Mouse (Mus musculus) hindbrain, embryonic 13.5 days (tissue): ENCODE results near the gene Rassf1. TPM values are rescaled to one million over a fixed set of nuclear protein-coding genes. Genes with fewer than 3 reads are reported as not detected.
A peak's percentile ranks its signal among the peaks of the same experiment; 100 is the strongest.
"Not testable (repeated sequence)": the region's sequence is repeated elsewhere in the genome, so short reads cannot be mapped to it uniquely, and the experiment has no call there.

Experiments
- ATAC-seq: fragments of 200-750 bp; cut with Nextera tagmentation; 2 replicates; pipeline ENCODE4 v1.8.0; 2017; ENCODE audit warnings: moderate TSS enrichment; ENCODE audit not compliant: low FRiP score
- H3K27ac ChIP-seq: fragments of 300-500 bp; sonication (generic); 2 replicates; pipeline ENCODE4 v1.5.1; 2015; ENCODE audit warnings: inconsistent platforms, mild to moderate bottlenecking, moderate library complexity
- H3K27me3 ChIP-seq: fragments of 300-500 bp; sonication (generic); 2 replicates; pipeline ENCODE4 v1.6.1; 2015; ENCODE audit warnings: mild to moderate bottlenecking, inconsistent platforms
- H3K36me3 ChIP-seq: fragments of 300-500 bp; sonication (generic); 2 replicates; pipeline ENCODE4 v1.6.1; 2015; ENCODE audit warnings: mild to moderate bottlenecking, inconsistent platforms
- H3K4me1 ChIP-seq: fragments of 300-500 bp; sonication (generic); replicated peaks from 2 replicates; pipeline ENCODE4 v1.6.1; 2015; ENCODE audit warnings: inconsistent platforms
- H3K4me2 ChIP-seq: fragments of 300-500 bp; sonication (generic); 2 replicates; pipeline ENCODE4 v1.6.1; 2015; ENCODE audit warnings: inconsistent platforms, mild to moderate bottlenecking, moderate library complexity
- H3K4me3 ChIP-seq: fragments of 300-500 bp; sonication (generic); 2 replicates; pipeline ENCODE4 v1.5.1; 2015; ENCODE audit warnings: mild to moderate bottlenecking, inconsistent platforms
- H3K9ac ChIP-seq: fragments of 300-500 bp; sonication (generic); 2 replicates; pipeline ENCODE4 v1.6.1; 2015; ENCODE audit warnings: mild to moderate bottlenecking, inconsistent platforms
- H3K9me3 ChIP-seq: fragments of 300-500 bp; sonication (generic); 2 replicates; pipeline ENCODE4 v1.6.1; 2016; ENCODE audit warnings: inconsistent platforms
- WGBS: fragments of 180-500 bp; shearing (Covaris S2); methylation state at CpG from one replicate; pipeline ENCODE4 v1.1.7; 2015; 5-methylcytosine and 5-hydroxymethylcytosine counted together
- polyA plus RNA-seq: library from polyadenylated mRNA; unstranded; fragments of >200 nt; fragmentation: Nextera tagmentation; extraction: Ambion mirVana; gene quantifications from 2 replicates; pipeline ENCODE4 v1.2.1, GENCODE M21; 2015

The Rassf1 gene
- polyA plus RNA-seq, 1 experiment from 2014 or later = 36.9 TPM

- 25% methylated on average over 23 of the region's 23 CpGs for WGBS
- no peak for ATAC-seq
- H3K36me3 ChIP-seq = no peaks in the 10 kb centered on the region
- peak overlapping the region; percentile 65 for H3K4me2 ChIP-seq
- peak overlapping the region; percentile 40; the same call in 1 of the 2 replicates for H3K4me3 ChIP-seq
- no peak overlapping the region for H3K27ac ChIP-seq
- no peak overlapping the region for H3K9ac ChIP-seq
- H3K27me3 ChIP-seq = peaks cover 53% of the 10 kb centered on the region
- no peaks in the 10 kb centered on the region for H3K9me3 ChIP-seq
- peaks cover 55% of the 10 kb centered on the region for H3K4me1 ChIP-seq
These were observed 751 bp upstream of the Rassf1 start for GRCm38 (mm10) chr9:107550491-107551116.

- Histone ChIP-seq H3K9me3 (no peaks in the 10 kb centered on the region), H3K27ac (no peak overlapping the region), H3K9ac (peak overlapping the region; percentile 70), H3K4me1 (peaks cover 56% of the 10 kb centered on the region), H3K4me3 (peak overlapping the region; percentile 40), H3K36me3 (no peaks in the 10 kb centered on the region), H3K27me3 (peaks cover 53% of the 10 kb centered on the region), H3K4me2 (peak overlapping the region; percentile 65)
- 8% methylated on average over 8 of the region's 8 CpGs for WGBS
- ATAC-seq = no peak
These were observed 568 bp downstream of the Rassf1 start for GRCm38 (mm10) chr9:107551890-107552355.

GRCm38 (mm10) chr9:107552690-107553393, 1.5 kb downstream of the Rassf1 start:
- H3K4me3 ChIP-seq = peak overlapping the region; percentile 72
- peaks cover 53% of the 10 kb centered on the region for H3K27me3 ChIP-seq
- H3K9ac ChIP-seq = peak overlapping the region; percentile 79
- no peak for ATAC-seq
- peak overlapping the region; percentile 90 for H3K4me2 ChIP-seq
- no peaks in the 10 kb centered on the region for H3K9me3 ChIP-seq
- 80% methylated on average over 5 of the region's 5 CpGs for WGBS
- H3K36me3 ChIP-seq = peaks cover 9% of the 10 kb centered on the region
- peaks cover 50% of the 10 kb centered on the region for H3K4me1 ChIP-seq
- no peak overlapping the region for H3K27ac ChIP-seq

GRCm38 (mm10) chr9:107553541-107554318, 2.4 kb downstream of the Rassf1 start:
- peaks cover 18% of the 10 kb centered on the region for H3K36me3 ChIP-seq
- ATAC-seq = peak; percentile 78
- WGBS = 6% methylated on average over 37 of the region's 37 CpGs

GRCm38 (mm10) chr9:107554319-107554825, 3.0 kb downstream of the Rassf1 start:
- H3K36me3 ChIP-seq = peaks cover 24% of the 10 kb centered on the region
- H3K27ac ChIP-seq = peak overlapping the region; percentile 93
- peaks cover 38% of the 10 kb centered on the region for H3K27me3 ChIP-seq
- no peaks in the 10 kb centered on the region for H3K9me3 ChIP-seq
- ATAC-seq = peak; percentile 93
- peak overlapping the region; percentile 72 for H3K4me3 ChIP-seq
- H3K4me1 ChIP-seq = peaks cover 50% of the 10 kb centered on the region
- peak overlapping the region; percentile 93 for H3K9ac ChIP-seq
- H3K4me2 ChIP-seq = peak overlapping the region; percentile 90
- WGBS = 1% methylated on average over 52 of the region's 53 CpGs

More at GRCm38 (mm10) chr9:107553541-107554318, 2.4 kb downstream of the Rassf1 start:
- Histone ChIP-seq H3K9ac (peak overlapping the region; percentile 79), H3K27me3 (peaks cover 44% of the 10 kb centered on the region), H3K27ac (peak overlapping the region; percentile 93), H3K4me2 (peak overlapping the region; percentile 90), H3K9me3 (no peaks in the 10 kb centered on the region), H3K4me1 (peaks cover 50% of the 10 kb centered on the region), H3K4me3 (peak overlapping the region; percentile 72)

- peak overlapping the region; percentile 90 for H3K4me2 ChIP-seq
- H3K27me3 ChIP-seq = peaks cover 31% of the 10 kb centered on the region
- peak overlapping the region; percentile 93 for H3K27ac ChIP-seq
- H3K36me3 ChIP-seq = peaks cover 31% of the 10 kb centered on the region
- H3K4me1 ChIP-seq = peaks cover 50% of the 10 kb centered on the region
- peak overlapping the region; percentile 72 for H3K4me3 ChIP-seq
- 0% methylated on average over 23 of the region's 23 CpGs for WGBS
- H3K9ac ChIP-seq = peak overlapping the region; percentile 93
- ATAC-seq = peak; percentile 37
- no peaks in the 10 kb centered on the region for H3K9me3 ChIP-seq
These were observed 3.7 kb downstream of the Rassf1 start for GRCm38 (mm10) chr9:107555031-107555457.

GRCm38 (mm10) chr9:107555701-107556100, 4.3 kb downstream of the Rassf1 start:
- Histone ChIP-seq H3K9ac (peak overlapping the region; percentile 93), H3K27ac (no peak overlapping the region), H3K4me3 (peak overlapping the region; percentile 72), H3K9me3 (no peaks in the 10 kb centered on the region), H3K36me3 (peaks cover 37% of the 10 kb centered on the region), H3K4me1 (peaks cover 50% of the 10 kb centered on the region), H3K27me3 (peaks cover 24% of the 10 kb centered on the region), H3K4me2 (peak overlapping the region; percentile 90)
- no peak for ATAC-seq
- 47% methylated on average over 2 of the region's 2 CpGs for WGBS

- H3K4me3 ChIP-seq = peak overlapping the region; percentile 72; the same call in 1 of the 2 replicates
These were observed 5.0 kb downstream of the Rassf1 start for GRCm38 (mm10) chr9:107556346-107556745.

GRCm38 (mm10) chr9:107563029-107563581, 11.8 kb downstream of the Rassf1 start, which contains the start of gene Tusc2:
Gene Tusc2, plus strand, starts transcription at chr9:107563255.
- Histone ChIP-seq H3K36me3 (peaks cover 63% of the 10 kb centered on the region), H3K4me1 (peaks cover 38% of the 10 kb centered on the region), H3K27ac (peak within 1 kb of the TSS; percentile 84), H3K27me3 (no peaks in the 10 kb centered on the region), H3K9me3 (no peaks in the 10 kb centered on the region), H3K4me3 (peak within 1 kb of the TSS; percentile 97), H3K4me2 (peak within 1 kb of the TSS; percentile 89), H3K9ac (peak within 1 kb of the TSS; percentile 92)
- WGBS = under 1% methylated on average over 46 of the region's 46 CpGs
- ATAC-seq = peak; percentile 95

More at GRCm38 (mm10) chr9:107556346-107556745, 5.0 kb downstream of the Rassf1 start:
- H3K4me1 ChIP-seq = peaks cover 43% of the 10 kb centered on the region
- peaks cover 18% of the 10 kb centered on the region for H3K27me3 ChIP-seq
- H3K27ac ChIP-seq = no peak overlapping the region
- ATAC-seq = no peak
- H3K4me2 ChIP-seq = peak overlapping the region; percentile 90
- H3K36me3 ChIP-seq = peaks cover 43% of the 10 kb centered on the region
- peak overlapping the region; percentile 53; the same call in 1 of the 2 replicates for H3K9ac ChIP-seq
- 77% methylated on average over 3 of the region's 3 CpGs for WGBS
- no peaks in the 10 kb centered on the region for H3K9me3 ChIP-seq

GRCm38 (mm10) chr9:107565556-107565955, 14.2 kb downstream of the Rassf1 start:
- H3K27ac ChIP-seq, H3K9ac ChIP-seq, ATAC-seq, H3K27me3 ChIP-seq, H3K9me3 ChIP-seq, H3K4me3 ChIP-seq, H3K4me2 ChIP-seq: not testable (repeated sequence)
- WGBS = 51% methylated on average over 5 of the region's 5 CpGs
- Histone ChIP-seq H3K36me3 (peaks cover 40% of the 10 kb centered on the region), H3K4me1 (peaks cover 52% of the 10 kb centered on the region)

GRCm38 (mm10) chr9:107566041-107566709, 14.8 kb downstream of the Rassf1 start:
- Histone ChIP-seq H3K36me3 (peaks cover 40% of the 10 kb centered on the region), H3K4me2 (no peak overlapping the region), H3K9ac (no peak overlapping the region), H3K4me3 (no peak overlapping the region), H3K4me1 (peaks cover 58% of the 10 kb centered on the region), H3K27me3 (no peaks in the 10 kb centered on the region), H3K27ac (peak overlapping the region; percentile 49; the same call in 1 of the 2 replicates), H3K9me3 (no peaks in the 10 kb centered on the region)
- whole genome bisulfite sequencing = 62% methylated on average over 15 of the region's 15 CpGs
- ATAC-seq = no peak
